Mouse (Mus musculus): ENCODE results near the gene Mgll. TPM values are rescaled to one million over a fixed set of nuclear protein-coding genes. Genes with fewer than 3 reads are reported as not detected.

The Mgll gene
- total and polyA plus RNA-seq, 2 experiments from 2014 or later: 126 to 148 TPM

DNA sequence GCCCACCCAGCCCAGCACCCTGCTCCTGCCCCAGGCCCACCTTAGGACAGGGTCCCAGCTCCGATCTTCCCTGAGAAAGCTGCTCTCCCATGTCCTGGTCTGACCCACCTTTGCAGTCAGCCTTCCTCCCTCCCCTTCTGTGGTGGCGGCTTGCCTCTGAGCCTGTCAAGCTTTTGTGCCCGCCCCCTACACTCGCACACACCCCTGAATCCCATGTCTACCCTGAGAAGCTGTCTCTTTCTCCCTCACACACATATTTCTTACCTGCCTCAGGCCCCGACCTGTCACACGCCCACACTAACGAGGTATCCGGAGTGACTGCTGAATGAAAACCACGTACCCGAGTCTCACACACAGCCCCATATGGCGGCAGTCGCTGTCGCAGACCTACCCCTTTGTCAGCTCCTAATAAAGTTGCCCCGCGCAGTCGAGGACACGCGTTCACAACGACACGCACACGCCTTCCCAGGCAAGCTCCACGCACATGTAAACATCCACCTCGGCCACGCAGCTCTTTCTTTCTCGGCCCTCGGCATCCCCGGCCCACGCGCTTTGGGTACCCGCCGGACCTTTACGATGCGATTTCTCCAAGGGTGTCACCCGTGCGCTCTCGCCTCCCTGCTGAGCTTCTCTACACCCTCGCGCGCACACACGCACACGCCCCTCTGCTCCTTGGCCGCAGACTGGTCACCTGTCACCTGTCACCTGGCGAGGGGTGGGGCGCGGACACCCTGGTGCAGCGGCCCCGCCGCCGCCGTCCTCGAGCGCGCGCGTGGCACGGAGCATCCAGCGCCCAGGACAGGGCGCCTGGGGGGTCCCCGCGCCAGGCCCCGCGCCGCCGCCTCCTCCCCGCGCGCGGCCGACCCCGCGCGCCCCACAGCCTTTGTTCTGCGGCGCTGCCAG lies 150.0 kb downstream of the Mgll start:
- Histone ChIP-seq H3K36me3 (ENCODE audit: insufficient read depth, low read length) (no peaks in the 10 kb centered on the region), H3K9me3 (ENCODE audit: low read length) (no peaks in the 10 kb centered on the region), H3K27me3 (ENCODE audit: insufficient read depth, low read length) (no peaks in the 10 kb centered on the region), H3K9ac (replicated peaks; ENCODE audit: low read length) (peak overlapping the region; percentile 94), H3K4me1 (ENCODE audit: insufficient read depth, low read length) (peaks cover 7% of the 10 kb centered on the region; the same call in 1 of the 2 replicates), H3K4me2 (ENCODE audit: low read depth, low read length) (peak overlapping the region; percentile 71), H3K4me3 (ENCODE audit: low read length) (peak overlapping the region; percentile 81), H3K27ac (peak overlapping the region; percentile 97)
- ATAC-seq (peak; percentile 68), DNase-seq (ENCODE audit: low spot score) (peak; percentile 71)
- TF ChIP-seq CTCF (IDR thresholded peaks at IDR 0.05; ENCODE audit: low read depth): no peak
- 2% methylated on average over 56 of the region's 74 CpGs for WGBS

DNA sequence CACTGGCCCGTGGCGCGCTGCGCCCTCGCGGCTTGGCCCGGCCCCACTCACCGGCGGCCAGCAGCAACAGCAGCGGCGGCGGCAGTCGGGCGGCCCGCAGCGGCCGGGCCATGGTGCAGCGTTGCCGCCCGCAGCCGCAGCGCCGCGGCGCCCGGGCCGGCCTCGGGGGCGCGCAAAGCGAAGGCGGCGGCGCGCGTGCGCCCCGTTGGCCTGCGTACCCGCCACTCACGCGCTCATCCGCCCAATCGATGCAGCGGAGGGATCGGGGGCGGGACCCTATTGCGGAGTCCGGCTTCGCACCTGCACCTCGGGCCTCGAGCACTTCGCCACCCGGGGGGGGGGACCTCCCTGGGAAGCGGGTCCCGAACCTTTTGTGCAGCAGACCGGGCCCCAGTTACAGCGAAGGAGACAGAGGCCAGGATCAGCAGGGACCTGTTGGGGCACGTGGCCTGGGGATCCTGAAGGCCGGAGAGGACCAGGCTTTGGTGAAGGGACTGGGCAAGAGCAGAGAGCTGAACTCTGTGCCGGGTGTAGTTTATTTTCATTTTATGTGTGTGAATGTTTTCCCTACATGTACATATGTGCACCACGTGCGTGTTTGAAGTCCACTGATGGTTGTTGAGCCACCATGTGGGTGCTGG lies 150.8 kb downstream of the Mgll start, which contains the start of gene Podxl2:
Podxl2 (minus strand) TSS at position 177 of the 641 bp plus-strand sequence.
- H3K4me2 ChIP-seq (ENCODE audit: low read depth, low read length): peak within 1 kb of the TSS; percentile 71
- TF ChIP-seq CTCF (IDR thresholded peaks at IDR 0.05; ENCODE audit: low read depth): no peak
- 7% methylated on average over 54 of the region's 63 CpGs for WGBS

More for the DNA sequence above, 150.8 kb downstream of the Mgll start, which contains the start of gene Podxl2:
- Histone ChIP-seq H3K9me3 (ENCODE audit: low read length) (no peaks in the 10 kb centered on the region), H3K4me1 (ENCODE audit: insufficient read depth, low read length) (peaks cover 4% of the 10 kb centered on the region; the same call in 1 of the 2 replicates), H3K27me3 (ENCODE audit: insufficient read depth, low read length) (no peaks in the 10 kb centered on the region), H3K36me3 (ENCODE audit: insufficient read depth, low read length) (no peaks in the 10 kb centered on the region), H3K27ac (peak within 1 kb of the TSS; percentile 97), H3K4me3 (ENCODE audit: low read length) (peak within 1 kb of the TSS; percentile 81), H3K9ac (replicated peaks; ENCODE audit: low read length) (peak within 1 kb of the TSS; percentile 94)
- DNase-seq (ENCODE audit: low spot score) (peak; percentile 95), ATAC-seq (peak; percentile 79)

Other genes with a start within 250 kb of the Mgll start
- gene Sec61a1, start 205.5 kb upstream of the Mgll start, total RNA-seq (2014; rRNA removed): 183 and 201 TPM in 2 replicates
- 129 and 133 TPM in 2 replicates for gene Sec61a1, start 205.5 kb upstream of the Mgll start, polyA plus RNA-seq (2015; fragmentation: Nextera tagmentation; extraction: Ambion mirVana)
- gene Kbtbd12, start 86.5 kb upstream of the Mgll start, total RNA-seq (2014; rRNA removed): 0.68 TPM in 1 of 2 replicates, not detected in the other
- gene Kbtbd12, start 86.5 kb upstream of the Mgll start, polyA plus RNA-seq (2015; fragmentation: Nextera tagmentation; extraction: Ambion mirVana): 0.34 and 0.45 TPM in 2 replicates
- gene Abtb1, start 117.6 kb downstream of the Mgll start, total RNA-seq (2014; rRNA removed): 62.6 and 78.9 TPM in 2 replicates
- gene Abtb1, start 117.6 kb downstream of the Mgll start, polyA plus RNA-seq (2015; fragmentation: Nextera tagmentation; extraction: Ambion mirVana): 31.5 and 34.8 TPM in 2 replicates
- 1,247 and 1,290 TPM in 2 replicates for gene Podxl2, start 150.6 kb downstream of the Mgll start, total RNA-seq (2014; rRNA removed)
- gene Podxl2, start 150.6 kb downstream of the Mgll start, polyA plus RNA-seq (2015; fragmentation: Nextera tagmentation; extraction: Ambion mirVana): 675 and 695 TPM in 2 replicates
- gene Mcm2, start 174.4 kb downstream of the Mgll start, total RNA-seq (2014; rRNA removed): 35.3 and 37.0 TPM in 2 replicates
- 21.7 and 23.3 TPM in 2 replicates for gene Mcm2, start 174.4 kb downstream of the Mgll start, polyA plus RNA-seq (2015; fragmentation: Nextera tagmentation; extraction: Ambion mirVana)
- 55.2 and 88.4 TPM in 2 replicates for gene Tpra1, start 177.8 kb downstream of the Mgll start, total RNA-seq (2014; rRNA removed)
- 49.4 and 56.0 TPM in 2 replicates for gene Tpra1, start 177.8 kb downstream of the Mgll start, polyA plus RNA-seq (2015; fragmentation: Nextera tagmentation; extraction: Ambion mirVana)

Data from hindbrain, postnatal 0 days (tissue).